7 mouse cellular contexts compared by ENCODE assay signal in genomic region chr1:64305427-64306213, GRCm38 (mm10).
DNase-seq lines count a peak whose midpoint lies in the region; ATAC-seq and TF ChIP-seq lines count a peak whose summit lies in the region.

No protein-coding gene starts in this region.

- peak; percentile 75 for DNase-seq in cerebellum, adult 8-10 months
- DNase-seq in frontal cortex, postnatal 10 days (ENCODE audit: low spot score in 2 of 2) = peak; percentile 36 to 50
- peak; percentile 35 for DNase-seq in hindbrain, embryonic 11.5 days (ENCODE audit: low spot score)
- DNase-seq in layer of hippocampus, adult 9-11 months = peak; percentile 64
- peak; percentile 87 for DNase-seq in lung, postnatal 0 days (ENCODE audit: low spot score)
- peak; percentile 49 to 67 for DNase-seq in right cerebral cortex, postnatal 36 days (ENCODE audit: low spot score in 2 of 2)

- H3K9me3 ChIP-seq in hindbrain, embryonic 11.5 days (ENCODE audit: control insufficient read depth, low read length) = no peaks in the 10 kb centered on the region
- no peaks in the 10 kb centered on the region for H3K9me3 ChIP-seq in lung, postnatal 0 days (ENCODE audit: low read length)

- no peaks in the 10 kb centered on the region for H3K36me3 ChIP-seq in hindbrain, embryonic 11.5 days (ENCODE audit: control insufficient read depth, insufficient read depth, low read length)
- H3K36me3 ChIP-seq in lung, postnatal 0 days (ENCODE audit: insufficient read depth, low read length) = no peaks in the 10 kb centered on the region

- H3K4me2 ChIP-seq in hindbrain, embryonic 11.5 days (replicated peaks; ENCODE audit: low read depth, low read length) = no peak overlapping the region
- 0 out of 2 replicates have a peak overlapping the region, but pooled peaks have one; percentile 11 for H3K4me2 ChIP-seq in lung, postnatal 0 days (replicated peaks; ENCODE audit: low read depth, low read length)

- no peak overlapping the region for H3K9ac ChIP-seq in hindbrain, embryonic 11.5 days (ENCODE audit: low read depth, low read length)
- H3K9ac ChIP-seq in lung, postnatal 0 days (replicated peaks; ENCODE audit: low read depth) = no peak overlapping the region

- peak; percentile 92 for TF ChIP-seq EP300 in lung, postnatal 0 days (IDR thresholded peaks at IDR 0.05)

- no peak overlapping the region for H3K4me3 ChIP-seq in hindbrain, embryonic 11.5 days (ENCODE audit: low read depth, low read length)
- H3K4me3 ChIP-seq in lung, postnatal 0 days (ENCODE audit: low read depth, low read length) = no peak overlapping the region

- H3K27ac ChIP-seq in hindbrain, embryonic 11.5 days (ENCODE audit: low read depth, low read length) = 0 out of 2 replicates have a peak overlapping the region, but pooled peaks have one; percentile 2
- peak overlapping the region; percentile 87 for H3K27ac ChIP-seq in lung, postnatal 0 days (ENCODE audit: low read length)

- H3K27me3 ChIP-seq in hindbrain, embryonic 11.5 days (ENCODE audit: control insufficient read depth, insufficient read depth, low read length) = no peaks in the 10 kb centered on the region
- no peaks in the 10 kb centered on the region for H3K27me3 ChIP-seq in lung, postnatal 0 days (replicated peaks; ENCODE audit: insufficient read depth, low read length)

- H3K4me1 ChIP-seq in hindbrain, embryonic 11.5 days (replicated peaks; ENCODE audit: control insufficient read depth, insufficient read depth, low read length) = no peaks in the 10 kb centered on the region
- H3K4me1 ChIP-seq in lung, postnatal 0 days (ENCODE audit: insufficient read depth, low read depth, low read length) = peaks cover 7% of the 10 kb centered on the region; the same call in 1 of the 2 replicates

- TF ChIP-seq CTCF in lung, postnatal 0 days (IDR thresholded peaks at IDR 0.05) = 0 out of 2 replicates have a peak, but pooled peaks have one; percentile 15

- peak; percentile 29 for ATAC-seq in activated CD4-positive, CD25-positive, alpha-beta regulatory T cell, adult 4 months
- ATAC-seq in hindbrain, embryonic 11.5 days (ENCODE audit: low FRiP score) = peak; percentile 60
- ATAC-seq in lung, postnatal 0 days = peak; percentile 86

- 31% methylated on average over 13 of the region's 13 CpGs for WGBS in hindbrain, embryonic 11.5 days
- WGBS in lung, postnatal 0 days = 24% methylated on average over 13 of the region's 13 CpGs

Comparison
In these comparisons a context has a peak if more than half of its experiments do, and no peak if none do; other contexts are left out.
1. ATAC-seq: peak in every context shown above with its lines; median percentile 86 in lung, postnatal 0 days; 60 in hindbrain, embryonic 11.5 days; 29 in activated CD4-positive, CD25-positive, alpha-beta regulatory T cell, adult 4 months.
2. DNase-seq: peak in every context shown above with its lines; median percentile 87 in lung, postnatal 0 days; 75 in cerebellum, adult 8-10 months; 64 in layer of hippocampus, adult 9-11 months; 58 in right cerebral cortex, postnatal 36 days; 43 in frontal cortex, postnatal 10 days; 35 in hindbrain, embryonic 11.5 days.